Mouse (Mus musculus): ENCODE data around the gene Trim63. TPM values are rescaled to one million over a fixed set of nuclear protein-coding genes. Genes with fewer than 3 reads are reported as not detected.
"Not testable (repeated sequence)": the region's sequence is repeated elsewhere in the genome, so short reads cannot be mapped to it uniquely, and the experiment has no call there.

The Trim63 gene
- polyA plus RNA-seq, 1 experiment from 2014 or later = 0.40 TPM

- 48% methylated on average over 11 of the region's 11 CpGs for WGBS
- H3K4me2 ChIP-seq = peak overlapping the region; percentile 79
- 0 out of 2 replicates have a peak, but pooled peaks cover 2% of the 10 kb centered on the region for H3K36me3 ChIP-seq (replicated peaks)
- peak overlapping the region; percentile 100 for H3K27ac ChIP-seq
- peak overlapping the region; percentile 99 for H3K4me3 ChIP-seq
- no peaks in the 10 kb centered on the region for H3K27me3 ChIP-seq (replicated peaks)
- no peak for ATAC-seq (replicated peaks)
- no peaks in the 10 kb centered on the region for H3K9me3 ChIP-seq
- peaks cover 27% of the 10 kb centered on the region for H3K4me1 ChIP-seq
- peak overlapping the region; percentile 100 for H3K9ac ChIP-seq
Measured at GRCm38 (mm10) chr4:134288397-134289256, 26.3 kb upstream of the Trim63 start.

GRCm38 (mm10) chr4:134292067-134292466 lies 22.9 kb upstream of the Trim63 start:
- no peak overlapping the region for H3K4me3 ChIP-seq
- no peaks in the 10 kb centered on the region for H3K27me3 ChIP-seq (replicated peaks)
- H3K9ac ChIP-seq = no peak overlapping the region
- WGBS = 23% methylated on average over 7 of the region's 7 CpGs
- 0 out of 2 replicates have a peak, but pooled peaks cover 3% of the 10 kb centered on the region for H3K9me3 ChIP-seq
- H3K27ac ChIP-seq = no peak overlapping the region
- H3K4me1 ChIP-seq = peaks cover 14% of the 10 kb centered on the region
- no peak overlapping the region for H3K4me2 ChIP-seq
- no peaks in the 10 kb centered on the region for H3K36me3 ChIP-seq (replicated peaks)
- ATAC-seq (replicated peaks) = no peak

GRCm38 (mm10) chr4:134293061-134293691 lies 21.7 kb upstream of the Trim63 start:
- H3K9ac ChIP-seq = no peak overlapping the region
- H3K9me3 ChIP-seq = 0 out of 2 replicates have a peak, but pooled peaks cover 3% of the 10 kb centered on the region
- no peaks in the 10 kb centered on the region for H3K27me3 ChIP-seq (replicated peaks)
- H3K4me3 ChIP-seq = no peak overlapping the region
- no peak overlapping the region for H3K4me2 ChIP-seq
- WGBS = 73% methylated on average over 18 of the region's 18 CpGs
- H3K27ac ChIP-seq = no peak overlapping the region
- H3K4me1 ChIP-seq = peaks cover 13% of the 10 kb centered on the region
- no peak for ATAC-seq (replicated peaks)
- H3K36me3 ChIP-seq (replicated peaks) = no peaks in the 10 kb centered on the region

DNA sequence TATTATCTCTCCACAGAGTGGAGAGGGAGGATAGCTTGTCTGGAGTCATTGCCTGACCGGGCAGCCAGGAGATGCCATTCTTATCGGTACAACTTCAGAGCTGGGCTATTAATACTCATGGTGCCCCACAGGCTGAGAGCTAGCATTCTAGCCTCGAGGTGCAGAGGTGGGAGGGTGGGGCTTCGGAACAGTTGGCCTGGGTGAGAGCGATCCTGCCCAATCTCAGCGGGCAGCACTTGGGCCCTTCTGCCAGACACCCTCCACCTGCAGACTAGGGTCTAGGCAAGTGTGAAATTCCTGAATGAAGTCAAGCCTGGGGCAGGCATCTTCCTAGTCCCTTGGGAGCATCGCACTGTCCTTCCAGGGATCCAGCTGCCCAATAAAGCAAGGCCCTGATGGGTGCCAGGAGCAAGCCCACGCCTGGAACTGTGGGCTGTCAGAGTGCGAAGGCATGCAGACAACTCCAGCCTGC lies 21.2 kb upstream of the Trim63 start:
- H3K9me3 ChIP-seq = 0 out of 2 replicates have a peak, but pooled peaks cover 3% of the 10 kb centered on the region
- no peak overlapping the region for H3K4me3 ChIP-seq
- H3K4me1 ChIP-seq = peaks cover 7% of the 10 kb centered on the region
- no peak overlapping the region for H3K9ac ChIP-seq
- WGBS = 76% methylated on average over 9 of the region's 9 CpGs
- no peaks in the 10 kb centered on the region for H3K27me3 ChIP-seq (replicated peaks)
- no peak overlapping the region for H3K27ac ChIP-seq
- no peak for ATAC-seq (replicated peaks)
- no peaks in the 10 kb centered on the region for H3K36me3 ChIP-seq (replicated peaks)
- no peak overlapping the region for H3K4me2 ChIP-seq

DNA sequence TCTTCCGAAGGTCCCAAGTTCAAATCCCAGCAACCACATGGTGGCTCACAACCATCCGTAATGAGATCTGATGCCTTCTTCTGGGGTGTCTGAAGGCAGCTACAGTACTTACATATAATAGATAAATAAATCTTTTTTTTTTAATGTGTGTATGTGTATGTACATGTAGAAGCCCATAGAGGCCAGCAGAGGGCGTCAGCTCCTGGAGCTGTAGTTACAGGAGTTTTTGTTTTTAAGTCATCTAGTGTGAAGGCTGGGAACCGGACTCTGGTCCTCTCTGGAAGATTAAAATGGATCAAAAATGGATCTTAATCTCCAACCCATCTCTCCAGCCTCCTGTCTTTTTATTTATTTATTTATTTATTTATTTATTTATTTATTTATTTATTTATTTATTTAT lies 18.8 kb upstream of the Trim63 start:
- not testable (repeated sequence) for H3K9ac ChIP-seq; H3K4me2 ChIP-seq; H3K4me3 ChIP-seq; H3K27ac ChIP-seq; H3K27me3 ChIP-seq (replicated peaks); H3K4me1 ChIP-seq; H3K36me3 ChIP-seq (replicated peaks); H3K9me3 ChIP-seq; ATAC-seq (replicated peaks)
- 88% methylated on average over 4 of the region's 4 CpGs for WGBS

- H3K36me3 ChIP-seq (replicated peaks) = no peaks in the 10 kb centered on the region
- WGBS = 94% methylated on average over 4 of the region's 4 CpGs
- no peak overlapping the region for H3K4me3 ChIP-seq
- no peak overlapping the region for H3K4me2 ChIP-seq
- no peaks in the 10 kb centered on the region for H3K27me3 ChIP-seq (replicated peaks)
- H3K9me3 ChIP-seq = 0 out of 2 replicates have a peak, but pooled peaks cover 3% of the 10 kb centered on the region
- ATAC-seq (replicated peaks) = no peak
- no peak overlapping the region for H3K9ac ChIP-seq
- H3K27ac ChIP-seq = no peak overlapping the region
- H3K4me1 ChIP-seq = 0 out of 2 replicates have a peak, but pooled peaks cover 2% of the 10 kb centered on the region
Measured at GRCm38 (mm10) chr4:134296523-134296922, 18.4 kb upstream of the Trim63 start.

- Histone ChIP-seq H3K4me2 (no peak overlapping the region), H3K4me3 (no peak overlapping the region), H3K36me3 (replicated peaks) (no peaks in the 10 kb centered on the region), H3K9ac (no peak overlapping the region), H3K9me3 (0 out of 2 replicates have a peak, but pooled peaks cover 3% of the 10 kb centered on the region), H3K27ac (no peak overlapping the region), H3K27me3 (replicated peaks) (no peaks in the 10 kb centered on the region), H3K4me1 (no peaks in the 10 kb centered on the region)
- 92% methylated on average over 8 of the region's 8 CpGs for WGBS
- ATAC-seq (replicated peaks) = no peak
Measured at GRCm38 (mm10) chr4:134297369-134297768, 17.6 kb upstream of the Trim63 start.

- 78% methylated on average over 19 of the region's 19 CpGs for WGBS
- H3K4me1 ChIP-seq = no peaks in the 10 kb centered on the region
- H3K36me3 ChIP-seq (replicated peaks) = no peaks in the 10 kb centered on the region
- H3K27ac ChIP-seq = no peak overlapping the region
- no peak for ATAC-seq (replicated peaks)
- no peak overlapping the region for H3K4me2 ChIP-seq
- no peaks in the 10 kb centered on the region for H3K27me3 ChIP-seq (replicated peaks)
- 0 out of 2 replicates have a peak, but pooled peaks cover 3% of the 10 kb centered on the region for H3K9me3 ChIP-seq
- H3K9ac ChIP-seq = no peak overlapping the region
- H3K4me3 ChIP-seq = no peak overlapping the region
Measured at GRCm38 (mm10) chr4:134298626-134299497, 16.1 kb upstream of the Trim63 start.

GRCm38 (mm10) chr4:134299498-134299810 lies 15.5 kb upstream of the Trim63 start:
- no peaks in the 10 kb centered on the region for H3K27me3 ChIP-seq (replicated peaks)
- no peaks in the 10 kb centered on the region for H3K36me3 ChIP-seq (replicated peaks)
- no peak overlapping the region for H3K27ac ChIP-seq
- no peaks in the 10 kb centered on the region for H3K4me1 ChIP-seq
- H3K4me2 ChIP-seq = no peak overlapping the region
- H3K4me3 ChIP-seq = no peak overlapping the region
- H3K9me3 ChIP-seq = 0 out of 2 replicates have a peak, but pooled peaks cover 3% of the 10 kb centered on the region
- H3K9ac ChIP-seq = no peak overlapping the region
- ATAC-seq (replicated peaks) = no peak
- 77% methylated on average over 4 of the region's 4 CpGs for WGBS

- no peaks in the 10 kb centered on the region for H3K4me1 ChIP-seq
- 82% methylated on average over 9 of the region's 9 CpGs for whole genome bisulfite sequencing
- ATAC-seq (replicated peaks) = no peak
Measured at GRCm38 (mm10) chr4:134300316-134300715, 14.6 kb upstream of the Trim63 start.

DNA sequence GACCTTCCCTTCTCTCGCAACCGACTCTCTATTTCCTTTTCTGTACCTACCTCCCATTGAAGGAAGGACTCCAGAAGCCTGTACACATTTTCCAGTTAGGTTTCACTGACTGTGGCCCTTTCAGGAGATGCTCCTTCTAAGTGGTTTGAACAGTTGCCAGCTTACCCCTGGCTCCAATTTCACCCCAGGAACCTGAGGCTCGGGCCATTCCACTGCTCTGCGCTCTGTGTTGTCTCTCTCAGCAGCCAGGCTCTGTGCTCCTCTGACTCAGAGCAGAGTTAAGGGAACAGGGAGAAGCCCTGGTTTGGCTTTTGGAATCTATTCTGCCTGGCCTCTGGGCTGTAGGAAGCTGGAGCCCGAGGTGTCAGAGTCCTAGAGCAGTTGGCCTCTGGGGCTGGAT lies 12.8 kb upstream of the Trim63 start:
- 82% methylated on average over 5 of the region's 5 CpGs for WGBS
- no peaks in the 10 kb centered on the region for H3K36me3 ChIP-seq (replicated peaks)
- no peak overlapping the region for H3K27ac ChIP-seq
- H3K4me3 ChIP-seq = no peak overlapping the region
- H3K4me1 ChIP-seq = peaks cover 2% of the 10 kb centered on the region
- no peak for ATAC-seq (replicated peaks)
- no peaks in the 10 kb centered on the region for H3K9me3 ChIP-seq
- no peak overlapping the region for H3K4me2 ChIP-seq
- no peak overlapping the region for H3K9ac ChIP-seq
- H3K27me3 ChIP-seq (replicated peaks) = no peaks in the 10 kb centered on the region

More at GRCm38 (mm10) chr4:134300316-134300715, 14.6 kb upstream of the Trim63 start:
- Histone ChIP-seq H3K9ac (no peak overlapping the region), H3K27me3 (replicated peaks) (no peaks in the 10 kb centered on the region), H3K9me3 (0 out of 2 replicates have a peak, but pooled peaks cover 3% of the 10 kb centered on the region), H3K4me2 (no peak overlapping the region), H3K4me3 (no peak overlapping the region), H3K36me3 (replicated peaks) (no peaks in the 10 kb centered on the region), H3K27ac (no peak overlapping the region)

DNA sequence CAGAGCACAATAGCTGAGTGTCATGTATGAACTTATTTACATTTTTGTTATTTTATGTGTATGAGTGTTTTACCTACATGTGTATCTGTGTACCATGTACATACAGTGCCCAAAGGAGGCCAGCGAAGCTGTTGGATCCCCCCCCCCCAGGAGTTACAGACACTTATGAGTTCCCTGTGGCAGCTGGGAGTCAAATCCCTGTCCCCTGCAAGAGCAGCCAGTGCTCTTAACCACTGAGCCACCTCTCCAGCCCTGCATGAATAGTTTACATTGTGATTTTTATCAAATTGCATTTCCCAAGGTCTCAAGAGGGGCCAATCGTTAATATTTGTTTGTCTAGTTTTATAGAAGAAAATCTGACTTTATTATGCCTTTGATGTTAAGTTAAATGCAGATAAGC lies 8.0 kb upstream of the Trim63 start:
- no peak for ATAC-seq (replicated peaks)
- no peak overlapping the region for H3K9ac ChIP-seq
- H3K4me1 ChIP-seq = peaks cover 14% of the 10 kb centered on the region
- no peaks in the 10 kb centered on the region for H3K36me3 ChIP-seq (replicated peaks)
- no peak overlapping the region; the same call in 1 of the 2 replicates for H3K27ac ChIP-seq
- H3K9me3 ChIP-seq = no peaks in the 10 kb centered on the region
- H3K27me3 ChIP-seq (replicated peaks) = no peaks in the 10 kb centered on the region
- H3K4me2 ChIP-seq = no peak overlapping the region
- WGBS = 64% methylated on average over 2 of the region's 2 CpGs
- no peak overlapping the region for H3K4me3 ChIP-seq
